In genomic region chr2:71836232-71836631, GRCm38 (mm10) we compare ENCODE assay signal across 22 mouse cellular contexts. TPM values are rescaled to one million over a fixed set of nuclear protein-coding genes. Genes with fewer than 3 reads are reported as not detected.
A peak's percentile ranks its signal among the peaks of the same experiment; 100 is the strongest.
DNase-seq lines count a peak whose midpoint lies in the region; ATAC-seq lines count a peak whose summit lies in the region.
"Had no signal": no experiment of that assay in that cellular context is flagged by ENCODE, and none has a peak within 500 bp of the region (broad histone marks: within the 10 kb centered on the region; RNA-seq: fewer than 3 reads in every experiment).

No protein-coding gene starts in this region.

- no peak overlapping the region for H3K4me3 ChIP-seq in heart, embryonic 16.5 days (ENCODE audit: low read length)
- H3K4me3 ChIP-seq in midbrain, embryonic 11.5 days (ENCODE audit: low read depth, low read length): no peak overlapping the region
- no peak overlapping the region for H3K4me3 ChIP-seq in midbrain, embryonic 15.5 days
- H3K4me3 ChIP-seq: embryonic facial prominence, embryonic 13.5 days; embryonic facial prominence, embryonic 15.5 days; erythroblast, embryonic 14.5 days; forebrain, embryonic 10.5 days; forebrain, embryonic 12.5 days had no signal

- no peak for DNase-seq in heart, postnatal 10 days
- peak; percentile 51 for DNase-seq in midbrain, embryonic 11.5 days (ENCODE audit: low spot score, missing footprints)
- no peak for DNase-seq in spleen, adult 18-20 months
- DNase-seq: adrenal gland, adult 2 months; adrenal gland, postnatal 10 days; adrenal gland, postnatal 25 days; cerebellum, adult 11 months; cerebellum, adult 18-20 months; cerebellum, adult 8-10 months; cerebellum, adult 9-11 months; cerebellum, postnatal 14 days; cerebellum, postnatal 36 days; embryo, embryonic 11 days had no signal

- 59% methylated on average over 4 of the region's 4 CpGs for WGBS in heart, embryonic 16.5 days
- 90% methylated on average over 4 of the region's 4 CpGs for WGBS in midbrain, embryonic 11.5 days
- 95% methylated on average over 4 of the region's 4 CpGs for WGBS in midbrain, embryonic 15.5 days

- intact Hi-C loops in heart, postnatal 10 days (cut with DNase I): no loop called here

- H3K27ac ChIP-seq in heart, embryonic 16.5 days (ENCODE audit: low read length): no peak overlapping the region
- no peak overlapping the region for H3K27ac ChIP-seq in midbrain, embryonic 11.5 days (ENCODE audit: low read depth, low read length)
- H3K27ac ChIP-seq in midbrain, embryonic 15.5 days: no peak overlapping the region
- H3K27ac ChIP-seq: embryonic facial prominence, embryonic 13.5 days; embryonic facial prominence, embryonic 15.5 days; forebrain, embryonic 10.5 days; forebrain, embryonic 12.5 days had no signal

- no peak overlapping the region for H3K9ac ChIP-seq in heart, embryonic 16.5 days (ENCODE audit: low read length)
- H3K9ac ChIP-seq in midbrain, embryonic 11.5 days (ENCODE audit: low read length): no peak overlapping the region
- no peak overlapping the region for H3K9ac ChIP-seq in midbrain, embryonic 15.5 days
- H3K9ac ChIP-seq: embryonic facial prominence, embryonic 13.5 days; embryonic facial prominence, embryonic 15.5 days; forebrain, embryonic 12.5 days had no signal

- H3K36me3 ChIP-seq in heart, embryonic 16.5 days (ENCODE audit: control insufficient read depth, insufficient read depth): peaks cover 5% of the 10 kb centered on the region; the same call in 1 of the 2 replicates
- no peaks in the 10 kb centered on the region for H3K36me3 ChIP-seq in midbrain, embryonic 11.5 days (ENCODE audit: control insufficient read depth, insufficient read depth, low read length)
- no peaks in the 10 kb centered on the region for H3K36me3 ChIP-seq in midbrain, embryonic 15.5 days (replicated peaks)

- H3K9me3 ChIP-seq in heart, embryonic 16.5 days (replicated peaks; ENCODE audit: control insufficient read depth, low read length): no peaks in the 10 kb centered on the region
- H3K9me3 ChIP-seq in midbrain, embryonic 11.5 days (ENCODE audit: control insufficient read depth, low read length): no peaks in the 10 kb centered on the region
- H3K9me3 ChIP-seq in midbrain, embryonic 15.5 days: no peaks in the 10 kb centered on the region
- H3K9me3 ChIP-seq: embryonic facial prominence, embryonic 13.5 days; embryonic facial prominence, embryonic 15.5 days; forebrain, embryonic 10.5 days; forebrain, embryonic 12.5 days had no signal

- peaks cover 8% of the 10 kb centered on the region for H3K4me1 ChIP-seq in heart, embryonic 16.5 days (ENCODE audit: control insufficient read depth, insufficient read depth, low read length)
- no peaks in the 10 kb centered on the region for H3K4me1 ChIP-seq in midbrain, embryonic 11.5 days (ENCODE audit: control insufficient read depth, insufficient read depth, low read length)
- no peaks in the 10 kb centered on the region for H3K4me1 ChIP-seq in midbrain, embryonic 15.5 days
- H3K4me1 ChIP-seq: embryonic facial prominence, embryonic 13.5 days; embryonic facial prominence, embryonic 15.5 days; forebrain, embryonic 12.5 days had no signal

- peak; percentile 28; the same call in 1 of the 2 replicates for ATAC-seq in heart, embryonic 16.5 days (replicated peaks; ENCODE audit: extremely low read depth, insufficient read depth, low FRiP score)
- no peak for ATAC-seq in midbrain, embryonic 11.5 days (ENCODE audit: low FRiP score)
- ATAC-seq in midbrain, embryonic 15.5 days (replicated peaks): no peak
- ATAC-seq in megakaryocyte-erythroid progenitor cell, adult 5-6 weeks (replicated peaks; ENCODE audit: low FRiP score, low TSS enrichment, poor library complexity, severe bottlenecking): peak; percentile 46
- ATAC-seq: forebrain, embryonic 14.5 days had no signal

- H3K4me2 ChIP-seq in heart, embryonic 16.5 days (ENCODE audit: low read depth, low read length): no peak overlapping the region
- H3K4me2 ChIP-seq in midbrain, embryonic 11.5 days: no peak overlapping the region
- H3K4me2 ChIP-seq in midbrain, embryonic 15.5 days: no peak overlapping the region
- H3K4me2 ChIP-seq: embryonic facial prominence, embryonic 13.5 days; embryonic facial prominence, embryonic 15.5 days; forebrain, embryonic 12.5 days had no signal

- no peaks in the 10 kb centered on the region for H3K27me3 ChIP-seq in heart, embryonic 16.5 days (ENCODE audit: control insufficient read depth, insufficient read depth, low read length)
- no peaks in the 10 kb centered on the region for H3K27me3 ChIP-seq in midbrain, embryonic 11.5 days (ENCODE audit: control insufficient read depth, insufficient read depth, low read length)
- no peaks in the 10 kb centered on the region for H3K27me3 ChIP-seq in midbrain, embryonic 15.5 days (replicated peaks)
- H3K27me3 ChIP-seq: embryonic facial prominence, embryonic 13.5 days; embryonic facial prominence, embryonic 15.5 days; forebrain, embryonic 12.5 days had no signal

RNA-seq across cellular contexts. Expression of gene Pdk1, which starts 36.8 kb away (rescaled TPM):
- polyA plus RNA-seq in heart, embryonic 16.5 days (2015; fragmentation: Nextera tagmentation; extraction: Ambion mirVana): 112 and 118 TPM in 2 replicates
- total RNA-seq in heart, postnatal 10 days (2021): 100 to 1,000 TPM; 119 to 149 TPM
- polyA plus RNA-seq in midbrain, embryonic 11.5 days (2014; fragmentation: Nextera tagmentation; extraction: Ambion mirVana): 31.4 and 33.9 TPM in 2 replicates
- polyA plus RNA-seq in midbrain, embryonic 15.5 days (2015; fragmentation: Nextera tagmentation; extraction: Ambion mirVana): 21.2 and 23.9 TPM in 2 replicates
- 27.9 and 38.7 TPM in 2 replicates for total RNA-seq in megakaryocyte-erythroid progenitor cell, adult 5-6 weeks (2014; fragmentation: Nextera tagmentation)
- total RNA-seq in megakaryocyte-erythroid progenitor cell, adult 5-6 weeks (2017): 61.9 and 66.8 TPM in 2 replicates

Comparison
In these comparisons a context has a peak if more than half of its experiments do, and no peak if none do; other contexts are left out.
1. ATAC-seq: peak in heart, embryonic 16.5 days (single experiment) and megakaryocyte-erythroid progenitor cell, adult 5-6 weeks (single experiment); none in midbrain, embryonic 11.5 days (single experiment) and midbrain, embryonic 15.5 days (single experiment).